Mouse (Mus musculus): Measurements from ENCODE around the gene Cfd. TPM values are rescaled to one million over a fixed set of nuclear protein-coding genes. Genes with fewer than 3 reads are reported as not detected.

Gene Cfd
- polyA plus RNA-seq, 1 experiment from 2014 or later, result not detected

- Histone ChIP-seq H3K9ac (ENCODE audit: low read depth, low read length) (peak within 1 kb of the TSS; percentile 85), H3K36me3 (ENCODE audit: control insufficient read depth, insufficient read depth, low read length) (peaks cover 8% of the 10 kb centered on the region; the same call in 1 of the 2 replicates), H3K4me2 (replicated peaks; ENCODE audit: low read depth, low read length) (peak within 1 kb of the TSS; percentile 62), H3K4me1 (ENCODE audit: control insufficient read depth, insufficient read depth, low read length) (peaks cover 28% of the 10 kb centered on the region), H3K9me3 (ENCODE audit: control insufficient read depth, low read length) (no peaks in the 10 kb centered on the region), H3K27me3 (ENCODE audit: control insufficient read depth, insufficient read depth, low read length) (peaks cover 45% of the 10 kb centered on the region), H3K4me3 (ENCODE audit: low read length) (peak within 1 kb of the TSS; percentile 53), H3K27ac (ENCODE audit: low read depth, low read length) (peak within 1 kb of the TSS; percentile 26; the same call in 1 of the 2 replicates)
- 2% methylated on average over 42 of the region's 42 CpGs for WGBS
- ATAC-seq (ENCODE audit: low FRiP score, low TSS enrichment), result peak; percentile 77
These were observed 26.3 kb downstream of the Cfd start, which contains the start of gene Kiss1r for GRCm38 (mm10) chr10:79916808-79917531. Kiss1r (plus strand) TSS chr10:79916971.

GRCm38 (mm10) chr10:79917532-79918100 lies 27.0 kb downstream of the Cfd start:
- no peaks in the 10 kb centered on the region for H3K9me3 ChIP-seq (ENCODE audit: control insufficient read depth, low read length)
- H3K27ac ChIP-seq (ENCODE audit: low read depth, low read length), result no peak overlapping the region
- WGBS, result 73% methylated on average over 5 of the region's 5 CpGs
- ATAC-seq (ENCODE audit: low FRiP score, low TSS enrichment), result no peak
- peak overlapping the region; percentile 62 for H3K4me2 ChIP-seq (replicated peaks; ENCODE audit: low read depth, low read length)
- H3K4me3 ChIP-seq (ENCODE audit: low read length), result peak overlapping the region; percentile 53; the same call in 1 of the 2 replicates
- no peak overlapping the region for H3K9ac ChIP-seq (ENCODE audit: low read depth, low read length)
- H3K4me1 ChIP-seq (ENCODE audit: control insufficient read depth, insufficient read depth, low read length), result peaks cover 28% of the 10 kb centered on the region
- peaks cover 4% of the 10 kb centered on the region; the same call in 1 of the 2 replicates for H3K36me3 ChIP-seq (ENCODE audit: control insufficient read depth, insufficient read depth, low read length)
- H3K27me3 ChIP-seq (ENCODE audit: control insufficient read depth, insufficient read depth, low read length), result peaks cover 51% of the 10 kb centered on the region

DNA sequence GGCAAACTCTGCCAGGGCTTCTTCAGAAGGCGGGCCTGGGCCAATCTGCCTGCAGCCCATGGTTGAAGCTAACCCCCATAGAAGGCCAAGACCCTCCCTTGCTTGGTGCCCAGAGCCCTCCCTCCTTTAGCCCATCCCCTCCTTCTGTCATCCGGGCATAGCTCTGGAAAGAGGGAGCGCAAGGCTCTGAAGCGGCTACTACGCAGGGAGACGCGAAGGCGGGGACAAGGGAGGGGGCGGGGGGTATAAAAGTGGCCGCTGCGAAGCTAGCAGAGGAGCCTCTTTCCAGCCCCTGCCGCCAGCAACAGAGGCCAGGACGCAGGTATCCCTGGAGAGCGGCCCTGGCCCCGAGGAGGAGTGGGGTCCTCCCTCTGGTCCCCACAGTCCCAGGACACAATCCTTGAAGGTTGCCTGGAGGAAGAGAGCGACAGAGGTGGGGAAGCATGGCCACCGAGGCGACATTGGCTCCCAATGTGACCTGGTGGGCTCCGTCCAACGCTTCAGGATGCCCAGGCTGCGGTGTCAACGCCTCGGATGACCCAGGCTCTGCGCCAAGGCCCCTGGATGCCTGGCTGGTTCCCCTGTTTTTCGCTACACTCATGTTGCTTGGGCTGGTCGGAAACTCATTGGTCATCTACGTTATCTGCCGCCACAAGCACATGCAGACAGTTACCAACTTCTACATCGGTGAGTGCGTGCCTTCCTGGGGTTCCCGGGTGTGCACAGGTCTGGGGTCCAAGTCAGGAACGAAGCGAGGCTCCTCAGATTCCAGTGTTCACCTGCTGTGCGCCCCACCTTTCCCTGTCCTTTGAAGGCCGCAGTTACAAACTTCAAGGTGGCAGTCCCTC lies 27.8 kb downstream of the Cfd start:
- 6% methylated on average over 35 of the region's 35 CpGs for WGBS
- no peaks in the 10 kb centered on the region for H3K36me3 ChIP-seq (ENCODE audit: control insufficient read depth, insufficient read depth, low read length)
- peaks cover 58% of the 10 kb centered on the region for H3K27me3 ChIP-seq (ENCODE audit: control insufficient read depth, insufficient read depth, low read length)
- H3K4me3 ChIP-seq (ENCODE audit: low read length), result peak overlapping the region; percentile 12; the same call in 1 of the 2 replicates
- peaks cover 28% of the 10 kb centered on the region for H3K4me1 ChIP-seq (ENCODE audit: control insufficient read depth, insufficient read depth, low read length)
- no peaks in the 10 kb centered on the region for H3K9me3 ChIP-seq (ENCODE audit: control insufficient read depth, low read length)
- 0 out of 2 replicates have a peak overlapping the region, but pooled peaks have one; percentile 40 for H3K9ac ChIP-seq (ENCODE audit: low read depth, low read length)
- H3K27ac ChIP-seq (ENCODE audit: low read depth, low read length), result no peak overlapping the region
- ATAC-seq (ENCODE audit: low FRiP score, low TSS enrichment), result no peak
- H3K4me2 ChIP-seq (replicated peaks; ENCODE audit: low read depth, low read length), result peak overlapping the region; percentile 32

- Histone ChIP-seq H3K9me3 (ENCODE audit: control insufficient read depth, low read length) (no peaks in the 10 kb centered on the region), H3K4me1 (ENCODE audit: control insufficient read depth, insufficient read depth, low read length) (peaks cover 24% of the 10 kb centered on the region), H3K36me3 (ENCODE audit: control insufficient read depth, insufficient read depth, low read length) (no peaks in the 10 kb centered on the region), H3K27me3 (ENCODE audit: control insufficient read depth, insufficient read depth, low read length) (peaks cover 58% of the 10 kb centered on the region), H3K27ac (ENCODE audit: low read depth, low read length) (no peak overlapping the region), H3K4me3 (ENCODE audit: low read length) (peak overlapping the region; percentile 21), H3K9ac (ENCODE audit: low read depth, low read length) (no peak overlapping the region), H3K4me2 (replicated peaks; ENCODE audit: low read depth, low read length) (peak overlapping the region; percentile 32)
- WGBS, result 4% methylated on average over 21 of the region's 21 CpGs
- ATAC-seq (ENCODE audit: low FRiP score, low TSS enrichment), result no peak
These were observed 28.7 kb downstream of the Cfd start for GRCm38 (mm10) chr10:79919251-79919849.

- Histone ChIP-seq H3K27ac (ENCODE audit: low read depth, low read length) (no peak overlapping the region), H3K4me2 (replicated peaks; ENCODE audit: low read depth, low read length) (peak overlapping the region; percentile 46; the same call in 1 of the 2 replicates), H3K4me3 (ENCODE audit: low read length) (peak overlapping the region; percentile 20), H3K27me3 (ENCODE audit: control insufficient read depth, insufficient read depth, low read length) (peaks cover 58% of the 10 kb centered on the region), H3K4me1 (ENCODE audit: control insufficient read depth, insufficient read depth, low read length) (peaks cover 22% of the 10 kb centered on the region), H3K9ac (ENCODE audit: low read depth, low read length) (no peak overlapping the region), H3K36me3 (ENCODE audit: control insufficient read depth, insufficient read depth, low read length) (no peaks in the 10 kb centered on the region), H3K9me3 (ENCODE audit: control insufficient read depth, low read length) (no peaks in the 10 kb centered on the region)
- WGBS, result 18% methylated on average over 26 of the region's 26 CpGs
- ATAC-seq (ENCODE audit: low FRiP score, low TSS enrichment), result peak; percentile 14; the same call in 1 of the 2 replicates
These were observed 29.6 kb downstream of the Cfd start for GRCm38 (mm10) chr10:79920056-79920890.

DNA sequence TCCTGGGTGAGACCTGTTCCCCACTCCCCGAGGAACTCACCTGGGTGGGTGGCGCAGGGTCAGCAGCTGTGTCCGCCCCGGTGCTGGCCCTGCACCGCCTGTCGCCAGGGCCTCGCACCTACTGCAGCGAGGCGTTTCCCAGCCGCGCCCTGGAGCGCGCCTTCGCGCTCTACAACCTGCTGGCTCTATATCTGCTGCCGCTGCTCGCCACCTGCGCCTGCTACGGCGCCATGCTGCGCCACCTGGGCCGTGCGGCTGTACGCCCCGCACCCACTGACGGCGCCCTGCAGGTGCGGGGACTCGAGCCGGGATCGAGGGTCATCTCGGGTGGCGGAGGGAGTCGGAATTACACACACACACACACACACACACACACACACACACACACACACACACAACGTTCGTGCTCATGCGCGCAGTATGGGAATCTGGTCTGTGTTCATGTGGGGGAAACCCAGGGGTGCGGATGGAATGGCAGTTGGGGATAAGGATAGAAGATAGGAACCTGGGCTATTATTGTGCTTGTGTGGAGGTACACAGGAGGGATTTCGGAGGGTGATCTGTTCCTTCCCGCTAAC lies 30.4 kb downstream of the Cfd start, which contains the start of gene R3hdm4:
TSS of gene R3hdm4 (minus strand) at position 251 of the 578 bp plus-strand sequence.
- Histone ChIP-seq H3K4me2 (replicated peaks; ENCODE audit: low read depth, low read length) (peak within 1 kb of the TSS; percentile 46), H3K9ac (ENCODE audit: low read depth, low read length) (peak within 1 kb of the TSS; percentile 40), H3K36me3 (ENCODE audit: control insufficient read depth, insufficient read depth, low read length) (no peaks in the 10 kb centered on the region), H3K4me3 (ENCODE audit: low read length) (peak within 1 kb of the TSS; percentile 20), H3K9me3 (ENCODE audit: control insufficient read depth, low read length) (no peaks in the 10 kb centered on the region), H3K4me1 (ENCODE audit: control insufficient read depth, insufficient read depth, low read length) (peaks cover 24% of the 10 kb centered on the region), H3K27me3 (ENCODE audit: control insufficient read depth, insufficient read depth, low read length) (peaks cover 58% of the 10 kb centered on the region), H3K27ac (ENCODE audit: low read depth, low read length) (no peak within 1 kb of the TSS)
- ATAC-seq (ENCODE audit: low FRiP score, low TSS enrichment), result no peak
- 6% methylated on average over 41 of the region's 41 CpGs for WGBS

DNA sequence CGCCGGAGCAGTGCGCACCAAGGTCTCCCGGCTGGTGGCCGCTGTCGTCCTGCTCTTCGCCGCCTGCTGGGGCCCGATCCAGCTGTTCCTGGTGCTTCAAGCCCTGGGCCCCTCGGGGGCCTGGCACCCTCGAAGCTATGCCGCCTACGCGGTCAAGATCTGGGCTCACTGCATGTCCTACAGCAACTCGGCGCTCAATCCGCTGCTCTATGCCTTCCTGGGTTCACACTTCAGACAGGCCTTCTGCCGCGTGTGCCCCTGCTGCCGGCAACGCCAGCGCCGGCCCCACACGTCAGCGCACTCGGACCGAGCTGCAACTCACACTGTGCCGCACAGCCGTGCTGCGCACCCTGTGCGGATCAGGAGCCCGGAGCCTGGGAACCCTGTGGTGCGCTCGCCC lies 30.9 kb downstream of the Cfd start:
- no peaks in the 10 kb centered on the region for H3K36me3 ChIP-seq (ENCODE audit: control insufficient read depth, insufficient read depth, low read length)
- H3K4me2 ChIP-seq (replicated peaks; ENCODE audit: low read depth, low read length), result peak overlapping the region; percentile 46
- no peaks in the 10 kb centered on the region for H3K9me3 ChIP-seq (ENCODE audit: control insufficient read depth, low read length)
- peak overlapping the region; percentile 20 for H3K4me3 ChIP-seq (ENCODE audit: low read length)
- H3K9ac ChIP-seq (ENCODE audit: low read depth, low read length), result peak overlapping the region; percentile 40
- no peak overlapping the region for H3K27ac ChIP-seq (ENCODE audit: low read depth, low read length)
- H3K4me1 ChIP-seq (ENCODE audit: control insufficient read depth, insufficient read depth, low read length), result peaks cover 27% of the 10 kb centered on the region
- no peak for ATAC-seq (ENCODE audit: low FRiP score, low TSS enrichment)
- H3K27me3 ChIP-seq (ENCODE audit: control insufficient read depth, insufficient read depth, low read length), result peaks cover 58% of the 10 kb centered on the region
- WGBS, result 1% methylated on average over 34 of the region's 34 CpGs
